Mouse (Mus musculus) liver, embryonic 18 days (tissue): ENCODE results near the gene Ch25h. TPM values are rescaled to one million over a fixed set of nuclear protein-coding genes. Genes with fewer than 3 reads are reported as not detected.

Experiments
- polyA plus RNA-seq: library from polyadenylated mRNA; depleted of rRNA; stranded (reverse); fragments of >200 nt; gene quantifications from 2 replicates; pipeline ENCODE4 v1.2.3, GENCODE M21; 2012; rRNA removed

Gene Ch25h
- 0.14 and 0.22 TPM in 2 replicates for polyA plus RNA-seq

GRCm38 (mm10) chr19:34474991-34475971, at the start of gene Ch25h:
Gene Ch25h, minus strand, starts transcription at chr19:34475164.

Other genes with a start within 250 kb of the Ch25h start
- gene Acta2, start 219.6 kb downstream of the Ch25h start, polyA plus RNA-seq: 23.9 and 32.2 TPM in 2 replicates
- 12.1 and 12.7 TPM in 2 replicates for gene Fas, start 184.5 kb downstream of the Ch25h start, polyA plus RNA-seq
- 59.5 and 70.1 TPM in 2 replicates for gene Lipa, start 52.3 kb upstream of the Ch25h start, polyA plus RNA-seq
- gene Ifit2, start 75.5 kb upstream of the Ch25h start, polyA plus RNA-seq: 5.1 and 5.6 TPM in 2 replicates
- gene Ifit3, start 108.4 kb upstream of the Ch25h start, polyA plus RNA-seq: 18.6 and 20.6 TPM in 2 replicates
- 0.27 and 0.56 TPM in 2 replicates for gene Ifit1bl1, start 126.8 kb upstream of the Ch25h start, polyA plus RNA-seq
- gene Ifit3b, start 132.8 kb upstream of the Ch25h start, polyA plus RNA-seq: 3.6 and 3.8 TPM in 2 replicates
- 0.19 and 0.30 TPM in 2 replicates for gene Ifit1bl2, start 165.6 kb upstream of the Ch25h start, polyA plus RNA-seq
- 6.2 and 11.2 TPM in 2 replicates for gene Ifit1, start 165.7 kb upstream of the Ch25h start, polyA plus RNA-seq